Mouse (Mus musculus) Patski (cell line): Measurements from ENCODE around the gene Pttg1. TPM values are rescaled to one million over a fixed set of nuclear protein-coding genes. Genes with fewer than 3 reads are reported as not detected.
A peak's percentile ranks its signal among the peaks of the same experiment; 100 is the strongest.

Experiments used
- ATAC-seq: fragments of 100-300 bp; one replicate; pipeline ENCODE4 v1.8.0; 2021
- CTCF ChIA-PET: fragments of 350-600 bp; sonication (Branson Sonifier 250); formaldehyde crosslinking; loops from one replicate; lab custom pipeline; 2022; ENCODE audit warnings: inconsistent platforms; lab: Charles Lee
- POLR2A ChIA-PET: fragments of 350-600 bp; sonication (Branson Sonifier 250); formaldehyde crosslinking; loops from one replicate; lab custom pipeline; 2022; ENCODE audit warnings: antibody characterized with exemption, inconsistent platforms; lab: Charles Lee
- DNase-seq: peaks from one replicate; pipeline ENCODE4 v3.0.0-alpha.2; 2011; ENCODE audit warnings: low read depth, low spot score
- H3K27me3 ChIP-seq: fragments of 371-371 bp; one replicate; pipeline ENCODE4 v1.5.1; 2021
- CTCF ChIP-seq: fragments of 100-300 bp; IDR thresholded peaks from one replicate; pipeline ENCODE4 v1.5.1; 2021
- in situ Hi-C: fragments of 300-500 bp; cut with MboI; formaldehyde crosslinking; loops from 3 replicates; pipeline ENCODE4 v1.11.1; 2018; ENCODE audit warnings: low pct_unique_long_range_greater_than_20kb, mixed read lengths
- polyA plus RNA-seq: library from polyadenylated mRNA; unstranded; gene quantifications from one replicate; pipeline ENCODE4 v1.2.3, GENCODE M21; 2021

Pttg1 gene
- polyA plus RNA-seq, 1 experiment from 2014 or later: 32.4 TPM

GRCm38 (mm10) chr11:43410291-43410690 is 15.8 kb downstream of the Pttg1 start:
- ChIA-PET POLR2A (interaction anchor here (0.9 kb wide), 1 partner anchor 11 kb away, joined by 3 read pairs; no protein-coding TSS in a partner anchor), CTCF (no interaction called here)
- ATAC-seq (no peak), DNase-seq (no peak)
- in situ Hi-C loops: no loop called here
- no peak for TF ChIP-seq CTCF
- H3K27me3 ChIP-seq: peaks cover 19% of the 10 kb centered on the region

GRCm38 (mm10) chr11:43408888-43409287 is 17.2 kb downstream of the Pttg1 start:
- POLR2A ChIA-PET: no interaction called here
- ATAC-seq (no peak), DNase-seq (no peak)
- H3K27me3 ChIP-seq: peaks cover 31% of the 10 kb centered on the region
- CTCF ChIA-PET: no interaction called here
- TF ChIP-seq CTCF: no peak
- in situ Hi-C loops: no loop called here

GRCm38 (mm10) chr11:43404150-43404807 is 21.8 kb downstream of the Pttg1 start:
- CTCF ChIA-PET: interaction anchor here (0.8 kb wide), 1 partner anchor 8 kb away, joined by 3 read pairs; no protein-coding TSS in a partner anchor
- DNase-seq (no peak), ATAC-seq (no peak)
- POLR2A ChIA-PET: no interaction called here
- TF ChIP-seq CTCF: no peak
- peaks cover 62% of the 10 kb centered on the region for H3K27me3 ChIP-seq
- in situ Hi-C loops: no loop called here

- peaks cover 62% of the 10 kb centered on the region for H3K27me3 ChIP-seq
- ChIA-PET POLR2A (no interaction called here), CTCF (interaction anchor here (1.6 kb wide), 1 partner anchor 12 kb away, joined by 3 read pairs; no protein-coding TSS in a partner anchor)
- ATAC-seq (no peak), DNase-seq (no peak)
- in situ Hi-C loops: no loop called here
- no peak for TF ChIP-seq CTCF
These were observed 25.9 kb downstream of the Pttg1 start for GRCm38 (mm10) chr11:43400131-43400530.

GRCm38 (mm10) chr11:43399297-43399696 is 26.8 kb downstream of the Pttg1 start:
- in situ Hi-C loops: no loop called here
- CTCF ChIA-PET: interaction anchor here (1.2 to 1.6 kb wide), 2 partner anchors 9 to 12 kb away, joined by 3 to 5 read pairs; no protein-coding TSS in a partner anchor
- TF ChIP-seq CTCF: peak; percentile 55
- ATAC-seq (peak; percentile 51), DNase-seq (no peak)
- peaks cover 55% of the 10 kb centered on the region for H3K27me3 ChIP-seq
- POLR2A ChIA-PET: interaction anchor here (0.6 kb wide), 1 partner anchor 11 kb away, joined by 3 read pairs; no protein-coding TSS in a partner anchor

GRCm38 (mm10) chr11:43396672-43397071 is 29.4 kb downstream of the Pttg1 start:
- TF ChIP-seq CTCF: no peak
- ChIA-PET POLR2A (no interaction called here), CTCF (interaction anchor here (1.5 kb wide), 1 partner anchor 15 kb away, joined by 3 read pairs; no protein-coding TSS in a partner anchor)
- ATAC-seq (no peak), DNase-seq (no peak)
- H3K27me3 ChIP-seq: peaks cover 51% of the 10 kb centered on the region
- in situ Hi-C loops: no loop called here

- ATAC-seq (no peak), DNase-seq (no peak)
- in situ Hi-C loops: no loop called here
- peaks cover 47% of the 10 kb centered on the region for H3K27me3 ChIP-seq
- ChIA-PET CTCF (interaction anchor here (1.5 kb wide), 1 partner anchor 16 kb away, joined by 3 read pairs; no protein-coding TSS in a partner anchor), POLR2A (no interaction called here)
- no peak for TF ChIP-seq CTCF
These were observed 29.8 kb downstream of the Pttg1 start for GRCm38 (mm10) chr11:43396246-43396645.

- in situ Hi-C loops: no loop called here
- ATAC-seq: no peak
These were observed 30.7 kb downstream of the Pttg1 start for GRCm38 (mm10) chr11:43395073-43395948.

GRCm38 (mm10) chr11:43393325-43393724 is 32.7 kb downstream of the Pttg1 start:
- ATAC-seq: no peak
- CTCF ChIA-PET: no interaction called here
- POLR2A ChIA-PET: no interaction called here
- H3K27me3 ChIP-seq: peaks cover 28% of the 10 kb centered on the region
- in situ Hi-C loops: no loop called here
- TF ChIP-seq CTCF: no peak
- DNase-seq: no peak

More at GRCm38 (mm10) chr11:43395073-43395948, 30.7 kb downstream of the Pttg1 start:
- no peak for TF ChIP-seq CTCF
- ChIA-PET CTCF (no interaction called here), POLR2A (no interaction called here)
- peaks cover 39% of the 10 kb centered on the region for H3K27me3 ChIP-seq
- no peak for DNase-seq

GRCm38 (mm10) chr11:43392757-43393156 is 33.3 kb downstream of the Pttg1 start:
- H3K27me3 ChIP-seq: peaks cover 26% of the 10 kb centered on the region
- DNase-seq (no peak), ATAC-seq (no peak)
- in situ Hi-C loops: no loop called here
- no peak for TF ChIP-seq CTCF
- ChIA-PET CTCF (no interaction called here), POLR2A (no interaction called here)

- CTCF ChIA-PET: interaction anchor here (0.6 kb wide), 1 partner anchor 18 kb away, joined by 3 read pairs; no protein-coding TSS in a partner anchor
- no peak for TF ChIP-seq CTCF
- in situ Hi-C loops: no loop called here
- POLR2A ChIA-PET: no interaction called here
- no peak for ATAC-seq
- H3K27me3 ChIP-seq: peaks cover 23% of the 10 kb centered on the region
- no peak for DNase-seq
These were observed 36.9 kb downstream of the Pttg1 start for GRCm38 (mm10) chr11:43389118-43389517.
